Mouse (Mus musculus) adrenal gland, adult 8-10 months (tissue): ENCODE data around the gene Cept1. TPM values are rescaled to one million over a fixed set of nuclear protein-coding genes. Genes with fewer than 3 reads are reported as not detected.

ENCODE experiments used
- DNase-seq: peaks from one replicate; pipeline ENCODE4 v3.0.0; 2022
- total RNA-seq, 4 experiments: library from RNA; stranded (reverse); gene quantifications; 2 replicates each; pipeline ENCODE4 v1.2.4; 2022

Cept1 gene
- total RNA-seq, 4 experiments from 2014 or later = 33.0 to 44.5 (median 37.8) TPM

GRCm38 (mm10) chr3:106494417-106494950, 53.1 kb downstream of the Cept1 start:
- DNase-seq = no peak

GRCm38 (mm10) chr3:106493882-106494281, 53.7 kb downstream of the Cept1 start:
- DNase-seq = no peak

DNA sequence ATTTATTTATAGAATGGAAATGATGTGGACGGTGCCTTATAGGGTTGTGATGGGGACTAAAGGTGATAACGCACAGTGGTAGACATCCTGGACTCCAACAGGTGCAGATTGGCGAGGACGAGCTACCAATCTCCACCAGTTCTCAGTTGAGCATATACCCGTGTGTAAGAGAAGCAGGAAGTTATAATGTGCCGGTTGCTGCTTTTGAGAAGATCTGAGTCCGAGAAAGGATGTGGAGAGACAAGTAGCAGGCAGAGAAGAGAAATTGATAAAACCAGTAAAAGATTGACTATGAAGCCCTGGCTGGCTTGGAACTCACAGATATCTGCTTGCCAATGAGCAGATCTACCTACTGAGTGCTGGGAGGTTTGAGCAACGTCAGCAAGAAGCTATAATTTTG, 54.4 kb downstream of the Cept1 start:
- no peak for DNase-seq

- no peak for DNase-seq
Measured at GRCm38 (mm10) chr3:106492723-106493122, 54.9 kb downstream of the Cept1 start.

DNA sequence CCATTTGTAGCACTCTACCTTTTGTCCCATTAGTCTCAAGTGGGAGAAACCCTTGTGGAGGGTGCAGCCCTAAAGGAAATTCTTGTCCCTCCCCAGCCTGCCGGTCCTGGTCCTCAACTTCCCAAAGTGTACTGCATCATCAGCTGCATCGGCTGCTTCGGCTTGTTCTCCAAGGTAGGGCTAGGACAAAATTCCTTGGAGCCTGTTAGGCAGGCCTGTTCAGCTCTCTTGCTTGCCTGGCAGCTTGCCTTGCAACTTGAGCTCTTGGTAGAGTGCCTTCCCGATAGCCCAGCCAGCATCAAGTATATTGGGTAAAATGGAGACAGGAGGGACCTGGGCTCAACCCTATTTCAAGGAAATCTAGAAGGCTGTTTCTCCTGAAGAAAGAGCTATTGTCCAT, 57.4 kb downstream of the Cept1 start:
- DNase-seq = no peak

DNA sequence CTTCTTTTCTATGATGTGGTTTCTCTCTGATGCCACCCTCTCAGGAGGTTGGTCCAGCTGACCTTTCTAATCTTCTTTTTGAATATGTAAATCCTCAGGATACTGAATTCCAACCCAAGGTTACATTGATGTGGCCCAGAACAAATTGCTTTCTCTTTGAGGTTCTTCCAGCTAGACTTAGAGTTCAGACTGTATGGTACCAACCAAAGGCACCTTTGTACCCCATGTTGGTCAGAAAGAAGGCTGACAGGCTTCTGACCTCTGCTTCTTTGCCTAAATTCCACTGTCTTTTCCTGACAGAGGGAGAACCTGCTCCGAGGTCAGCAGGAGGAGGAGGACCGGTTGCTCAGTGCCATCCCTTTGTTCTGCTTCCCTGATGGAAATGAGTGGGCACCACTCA, 60.1 kb downstream of the Cept1 start:
- DNase-seq = no peak

- peak; percentile 31 for DNase-seq
Measured at GRCm38 (mm10) chr3:106485810-106486209, 61.8 kb downstream of the Cept1 start.

DNA sequence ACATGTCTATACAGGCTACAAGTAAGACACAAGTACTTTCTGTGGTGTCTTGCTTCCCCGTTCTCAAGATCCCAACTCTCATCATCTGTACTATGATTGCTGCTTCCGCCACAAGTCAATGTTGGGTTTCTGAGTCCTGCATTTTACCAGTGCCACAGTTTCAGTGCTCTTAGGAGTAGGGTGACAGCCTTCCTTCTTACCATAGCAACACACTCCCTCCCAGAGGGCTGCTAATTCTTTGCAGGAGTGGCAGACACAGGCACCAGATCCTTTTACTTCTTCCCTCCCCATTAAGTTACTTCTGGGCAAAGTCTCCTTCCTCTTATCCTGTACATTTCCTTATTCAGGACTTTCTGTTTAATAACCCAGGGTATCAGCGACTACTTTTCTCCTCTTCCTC, 62.7 kb downstream of the Cept1 start:
- no peak for DNase-seq

GRCm38 (mm10) chr3:106483796-106484405, 63.7 kb downstream of the Cept1 start:
- DNase-seq = no peak

DNA sequence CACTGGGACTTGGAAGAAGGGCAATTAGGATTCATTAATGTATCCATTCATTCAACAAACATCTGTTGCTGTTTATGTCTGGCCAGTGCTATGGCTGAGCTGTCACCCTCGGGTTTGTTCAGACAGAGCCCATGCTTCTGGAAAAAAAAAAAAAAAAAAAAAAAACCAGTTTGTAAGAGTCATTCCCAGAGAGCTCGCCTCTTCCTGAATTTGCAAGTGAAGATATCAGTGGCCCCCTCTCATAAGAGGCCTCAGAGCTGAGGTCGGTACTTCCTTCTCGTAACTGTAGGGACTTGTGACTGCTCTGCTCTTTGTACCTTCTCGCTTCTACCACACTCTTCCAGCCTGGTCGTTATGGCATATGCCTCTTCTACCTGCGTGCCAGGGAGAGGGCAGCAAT, 64.3 kb downstream of the Cept1 start:
- DNase-seq = no peak

- no peak for DNase-seq
Measured at GRCm38 (mm10) chr3:106482281-106483081, 65.1 kb downstream of the Cept1 start, which contains the start of gene Dennd2d. Dennd2d (plus strand) TSS chr3:106482405.

DNA sequence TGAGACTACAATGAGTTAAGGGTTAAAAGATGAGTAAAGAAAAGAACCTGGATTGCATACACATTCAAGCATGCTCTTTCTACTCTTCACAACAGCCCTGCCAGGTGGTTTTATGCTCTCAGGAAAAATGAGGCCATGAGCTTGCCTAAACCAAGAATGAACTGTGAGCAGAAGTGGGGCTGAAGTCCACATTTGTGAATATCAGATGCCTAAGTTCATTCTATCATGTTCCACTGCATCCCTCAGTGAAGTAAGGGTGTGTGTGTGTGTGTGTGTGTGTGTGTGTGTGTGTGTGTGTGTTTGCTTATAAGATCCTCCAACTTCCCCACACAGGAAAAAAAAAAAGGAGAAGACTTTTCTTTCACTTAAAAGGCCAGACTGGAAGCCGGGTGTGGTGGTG, 70.7 kb downstream of the Cept1 start:
- no peak for DNase-seq

DNA sequence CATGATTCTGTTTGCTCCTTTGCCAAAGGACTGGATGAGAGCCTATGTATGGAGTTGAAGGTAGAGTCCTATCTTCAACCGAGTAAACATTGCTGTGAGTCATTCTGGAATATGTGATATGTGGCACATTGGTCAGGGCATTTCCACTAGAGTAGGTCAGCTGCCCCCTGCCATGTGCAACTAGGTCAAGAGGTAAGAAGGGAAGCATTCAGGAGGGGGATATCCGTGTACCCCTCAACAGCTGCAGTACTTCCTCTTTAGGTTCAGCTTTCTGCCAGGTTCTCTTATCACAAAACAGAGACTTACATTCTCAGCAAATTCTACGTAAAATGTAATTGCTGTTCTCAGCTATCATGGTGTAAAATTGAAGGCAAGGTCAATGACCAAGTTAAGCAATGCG, 73.4 kb downstream of the Cept1 start:
- no peak for DNase-seq

GRCm38 (mm10) chr3:106464750-106465149, 82.9 kb downstream of the Cept1 start:
- no peak for DNase-seq

DNA sequence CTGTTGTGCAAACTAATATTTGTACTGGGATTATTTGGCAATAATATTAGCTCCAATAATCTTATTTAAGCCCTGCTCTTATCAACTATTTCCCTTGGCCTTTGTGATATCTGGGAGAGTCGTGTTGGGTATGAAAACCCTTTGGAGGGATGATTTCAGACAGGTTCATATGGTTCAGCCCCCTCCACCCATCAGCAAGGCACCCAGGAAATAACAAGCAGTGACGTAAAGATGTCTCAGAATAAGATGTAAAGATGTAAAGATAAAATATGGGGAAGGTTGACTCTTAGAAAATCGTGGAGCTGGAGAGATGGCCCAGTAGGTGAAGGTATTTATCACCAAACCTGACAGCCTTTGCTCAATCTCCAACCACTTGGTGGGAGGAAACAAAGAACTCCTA, 85.1 kb downstream of the Cept1 start:
- no peak for DNase-seq

DNA sequence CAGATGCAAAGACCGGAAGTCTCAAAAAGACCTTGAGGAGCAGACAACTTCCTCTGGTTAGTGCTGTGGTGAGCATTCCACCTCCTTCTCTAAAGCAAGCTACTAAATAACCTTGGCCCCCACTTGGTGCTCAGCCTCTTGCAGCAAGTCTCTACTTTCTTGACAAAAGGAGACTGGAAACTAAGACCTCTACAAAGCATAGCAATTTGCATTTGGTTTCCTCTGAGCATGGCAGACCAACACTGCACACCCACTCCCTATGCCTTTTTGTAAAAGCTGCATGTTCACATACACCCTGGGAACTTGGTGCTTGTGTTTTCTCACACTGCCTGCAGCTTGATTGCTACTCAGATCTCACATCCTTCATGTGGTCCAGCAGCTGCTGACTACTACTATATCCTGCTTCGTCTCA, 85.5 kb downstream of the Cept1 start:
- DNase-seq = no peak

DNA sequence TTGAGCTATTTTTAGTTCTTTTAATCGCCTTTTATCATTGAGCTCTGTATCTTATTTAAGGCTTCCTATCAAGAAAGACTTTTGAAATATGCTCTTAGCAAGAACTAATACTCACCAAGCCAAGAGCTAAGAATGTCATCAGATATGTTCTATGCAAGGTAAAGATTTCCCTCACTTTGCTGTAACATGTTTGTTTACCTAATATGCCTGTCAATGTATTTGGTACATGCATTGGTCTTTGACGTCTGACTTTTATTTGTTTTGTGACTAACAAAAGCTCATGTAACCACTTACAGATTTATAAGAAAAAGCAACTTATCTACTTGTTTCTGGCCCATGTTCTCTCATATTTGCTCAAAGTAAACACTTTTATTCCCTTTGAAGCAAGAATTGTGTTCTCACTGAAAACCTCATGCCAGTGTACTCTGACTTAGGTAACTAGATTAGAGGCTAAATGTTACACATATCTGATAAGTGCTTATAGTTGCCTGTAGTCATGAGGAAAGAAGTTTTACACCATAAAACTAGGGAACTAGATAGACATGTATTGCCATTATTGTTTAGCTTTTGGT, 90.2 kb downstream of the Cept1 start:
- no peak for DNase-seq

DNA sequence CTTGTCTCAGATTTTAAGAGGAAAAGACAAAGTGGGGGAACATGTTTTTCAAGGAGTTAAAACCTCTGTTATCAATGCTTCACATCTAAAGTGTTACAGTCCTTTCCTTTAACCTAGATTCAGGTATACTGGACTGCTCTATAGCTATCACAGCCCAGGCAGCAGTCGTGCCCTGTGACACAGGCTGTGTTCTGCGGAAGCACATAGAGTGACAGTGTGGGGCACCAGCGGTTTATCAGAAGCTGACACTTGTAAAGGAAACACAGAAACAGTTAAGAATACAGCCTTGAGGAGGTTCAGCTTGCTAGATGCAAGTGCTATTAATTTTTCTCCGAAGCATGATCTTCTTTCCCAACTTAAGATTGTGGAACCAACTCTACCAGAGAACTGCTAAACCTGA, 95.0 kb downstream of the Cept1 start:
- no peak for DNase-seq

Other genes starting within 250 kb of the Cept1 start
- not detected for gene Chil6, start 141.6 kb downstream of the Cept1 start, total RNA-seq
- 1 to 10 TPM; 2.4 to 8.7 (median 4.8) TPM for gene Dennd2d, start 65.4 kb downstream of the Cept1 start, total RNA-seq
- gene Dram2, start within 50 bp of the Cept1 start, total RNA-seq = 10 to 100 TPM; 51.8 to 92.8 (median 72.2) TPM
- gene Lrif1, start 137.2 kb upstream of the Cept1 start, total RNA-seq = 10 to 100 TPM; 16.7 to 25.1 (median 19.3) TPM
- gene Cd53, start 242.3 kb upstream of the Cept1 start, total RNA-seq = 10 to 100 TPM in 2 of 4 experiments, 1 to 10 TPM in 2; 6.5 to 18.4 (median 12.7) TPM